Mouse (Mus musculus) midbrain, postnatal 0 days (tissue): ENCODE results near the gene Lrrk2. TPM values are rescaled to one million over a fixed set of nuclear protein-coding genes. Genes with fewer than 3 reads are reported as not detected.
A peak's percentile ranks its signal among the peaks of the same experiment; 100 is the strongest.

Experiments used
- ATAC-seq: fragments of 200-750 bp; cut with Nextera tagmentation; 2 replicates; pipeline ENCODE4 v1.8.0; 2017; ENCODE audit warnings: moderate number of reproducible peaks, mild to moderate bottlenecking, moderate TSS enrichment, moderate library complexity; ENCODE audit not compliant: low FRiP score
- DNase-seq: peaks from one replicate; pipeline ENCODE4 v3.0.0-alpha.2; 2015; ENCODE audit warnings: low spot score
- H3K27ac ChIP-seq: fragments of 300-500 bp; sonication (generic); 2 replicates; pipeline ENCODE4 v1.5.1; 2014; ENCODE audit warnings: low read depth, mild to moderate bottlenecking, low read length, mixed read lengths
- H3K27me3 ChIP-seq: fragments of 300-500 bp; sonication (generic); 2 replicates; pipeline ENCODE4 v1.6.1; 2014; ENCODE audit warnings: low read length, control low read depth, mixed read lengths; ENCODE audit not compliant: insufficient read depth
- H3K36me3 ChIP-seq: fragments of 300-500 bp; sonication (generic); 2 replicates; pipeline ENCODE4 v1.6.1; 2014; ENCODE audit warnings: low read length, control low read depth, mixed read lengths; ENCODE audit not compliant: insufficient read depth
- H3K4me1 ChIP-seq: fragments of 300-500 bp; sonication (generic); 2 replicates; pipeline ENCODE4 v1.6.1; 2014; ENCODE audit warnings: mild to moderate bottlenecking, control low read depth, antibody characterized with exemption, low read length, mixed read lengths; ENCODE audit not compliant: insufficient read depth
- H3K4me2 ChIP-seq: fragments of 300-500 bp; sonication (generic); 2 replicates; pipeline ENCODE4 v1.6.1; 2014; ENCODE audit warnings: low read depth, mild to moderate bottlenecking, low read length, mixed read lengths; ENCODE audit not compliant: poor library complexity, severe bottlenecking
- H3K4me3 ChIP-seq: fragments of 300-500 bp; sonication (generic); 2 replicates; pipeline ENCODE4 v1.5.1; 2014; ENCODE audit warnings: low read depth, mild to moderate bottlenecking, low read length, moderate library complexity
- H3K9ac ChIP-seq: fragments of 300-500 bp; sonication (generic); replicated peaks from 2 replicates; pipeline ENCODE4 v1.6.1; 2014; ENCODE audit warnings: mild to moderate bottlenecking, low read length, moderate library complexity, mixed read lengths; ENCODE audit not compliant: poor library complexity, severe bottlenecking
- H3K9me3 ChIP-seq: fragments of 300-500 bp; sonication (generic); 2 replicates; pipeline ENCODE4 v1.6.1; 2016; ENCODE audit warnings: low read length, control low read depth
- CTCF ChIP-seq: IDR thresholded peaks from 2 replicates; pipeline ENCODE4 v1.5.1; 2016; ENCODE audit warnings: antibody characterized with exemption, mild to moderate bottlenecking
- WGBS: fragments of 180-500 bp; shearing (Covaris S2); extraction: QIAGEN DNeasy Blood & Tissue Kit; methylation state at CpG from one replicate; pipeline ENCODE4 v1.1.7; 2014; 5-methylcytosine and 5-hydroxymethylcytosine counted together
- polyA plus RNA-seq: library from polyadenylated mRNA; unstranded; fragments of >200 nt; fragmentation: Nextera tagmentation; extraction: Ambion mirVana; gene quantifications from 2 replicates; pipeline ENCODE4 v1.2.1, GENCODE M21; 2015
- total RNA-seq: library from RNA; depleted of rRNA; stranded (reverse); fragments of >200 nt; gene quantifications from 2 replicates; pipeline ENCODE4 v1.2.3, GENCODE M21; 2014

Gene Lrrk2
- total and polyA plus RNA-seq, 2 experiments from 2014 or later = 1.1 to 4.2 TPM

DNA sequence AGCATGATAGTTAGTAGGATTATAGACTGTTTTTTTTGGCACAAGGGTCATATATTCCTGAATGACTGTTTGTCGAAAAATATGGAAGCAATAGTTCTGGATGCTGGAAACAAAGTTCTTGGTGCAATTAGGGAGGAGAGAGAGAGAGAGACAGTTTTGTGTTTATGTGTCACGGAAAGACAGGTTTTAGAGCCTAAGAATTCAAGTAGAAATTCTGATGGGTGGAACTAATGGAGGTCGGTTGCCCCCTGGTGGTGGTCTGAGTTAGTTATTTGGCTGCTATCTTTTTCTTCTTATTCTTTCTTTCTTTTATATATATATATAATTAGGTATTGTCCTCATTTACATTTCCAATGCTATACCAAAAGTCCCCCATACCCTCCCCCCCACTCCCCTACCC lies 81.6 kb downstream of the Lrrk2 start:
- WGBS = 19% methylated on average over 3 of the region's 3 CpGs
- ATAC-seq (no peak), DNase-seq (peak; percentile 83)
- Histone ChIP-seq H3K4me2 (no peak overlapping the region), H3K9ac (no peak overlapping the region), H3K4me1 (no peaks in the 10 kb centered on the region), H3K4me3 (no peak overlapping the region), H3K36me3 (no peaks in the 10 kb centered on the region), H3K9me3 (no peaks in the 10 kb centered on the region), H3K27me3 (no peaks in the 10 kb centered on the region), H3K27ac (no peak overlapping the region)
- peak; percentile 76 for TF ChIP-seq CTCF

DNA sequence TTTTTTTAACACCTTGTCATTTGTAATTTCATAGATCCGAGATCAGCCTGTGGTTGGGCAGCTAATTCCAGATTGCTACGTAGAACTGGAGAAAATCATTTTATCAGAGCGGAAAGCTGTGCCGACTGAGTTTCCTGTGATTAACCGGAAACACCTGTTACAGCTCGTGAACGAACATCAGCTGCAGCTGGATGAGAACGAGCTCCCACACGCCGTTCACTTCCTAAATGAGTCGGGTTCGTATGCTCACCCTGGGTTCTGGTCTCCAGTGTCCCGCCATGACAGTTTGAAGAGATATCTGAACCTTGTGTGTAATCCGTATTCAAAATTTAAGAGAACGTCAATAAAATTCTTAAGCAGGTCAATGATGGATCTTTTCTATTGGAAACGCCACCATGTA lies 82.8 kb downstream of the Lrrk2 start:
- DNase-seq (no peak), ATAC-seq (no peak)
- WGBS = 84% methylated on average over 16 of the region's 16 CpGs
- no peak overlapping the region for H3K4me3 ChIP-seq
- H3K36me3 ChIP-seq = no peaks in the 10 kb centered on the region
- H3K9ac ChIP-seq = no peak overlapping the region
- no peaks in the 10 kb centered on the region for H3K9me3 ChIP-seq
- no peak overlapping the region for H3K4me2 ChIP-seq
- no peak overlapping the region for H3K27ac ChIP-seq
- no peak for TF ChIP-seq CTCF
- H3K27me3 ChIP-seq = no peaks in the 10 kb centered on the region
- H3K4me1 ChIP-seq = no peaks in the 10 kb centered on the region

DNA sequence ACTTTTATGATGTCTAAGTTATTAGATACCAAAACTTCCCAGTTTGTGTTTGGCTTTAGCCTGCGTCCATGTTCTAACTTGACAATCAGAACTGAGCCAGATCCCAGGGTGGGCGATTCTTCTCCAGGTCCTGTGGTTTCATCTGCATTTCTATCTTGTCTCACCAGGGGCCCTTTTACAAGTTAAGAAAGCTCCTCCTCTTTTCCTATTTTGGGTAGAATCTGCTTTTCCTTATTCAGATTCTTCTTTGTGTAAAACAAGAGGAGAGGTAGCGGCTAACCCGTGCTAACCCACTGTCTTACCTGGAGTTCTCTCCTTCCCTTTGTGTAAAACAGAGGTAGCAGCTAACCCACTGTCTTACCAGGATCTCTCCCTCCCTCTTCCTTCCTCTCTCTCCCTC lies 99.1 kb downstream of the Lrrk2 start:
- no peak overlapping the region for H3K27ac ChIP-seq

DNA sequence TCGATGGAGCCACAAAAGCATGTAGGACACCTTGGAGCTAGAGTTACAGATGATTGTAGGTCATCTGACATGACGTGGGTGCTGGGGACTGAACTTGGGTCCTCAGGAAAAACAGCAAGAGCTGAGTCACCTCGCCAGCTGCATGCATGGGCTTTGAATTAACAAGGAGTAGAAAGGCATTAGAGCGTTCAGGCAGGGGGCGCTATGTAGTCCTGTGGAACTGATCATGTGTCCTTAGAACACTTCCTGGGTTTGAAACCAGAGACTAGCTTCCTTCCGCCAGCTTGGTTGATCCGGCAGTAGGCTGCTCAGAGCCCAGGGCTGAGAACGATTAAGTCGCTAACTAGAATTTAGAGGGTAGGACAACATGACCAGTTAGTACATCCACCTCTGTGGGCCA lies 106.2 kb downstream of the Lrrk2 start:
- no peak overlapping the region for H3K27ac ChIP-seq
- H3K4me3 ChIP-seq = no peak overlapping the region
- no peak for DNase-seq
- H3K4me2 ChIP-seq = no peak overlapping the region
- TF ChIP-seq CTCF = no peak
- H3K36me3 ChIP-seq = no peaks in the 10 kb centered on the region
- H3K9ac ChIP-seq = no peak overlapping the region
- ATAC-seq = no peak
- WGBS = 91% methylated on average over 9 of the region's 9 CpGs
- no peaks in the 10 kb centered on the region for H3K9me3 ChIP-seq
- H3K27me3 ChIP-seq = no peaks in the 10 kb centered on the region
- no peaks in the 10 kb centered on the region for H3K4me1 ChIP-seq

More for the DNA sequence above, 99.1 kb downstream of the Lrrk2 start:
- 53% methylated on average over 4 of the region's 4 CpGs for whole genome bisulfite sequencing
- H3K4me3 ChIP-seq = no peak overlapping the region
- no peak for TF ChIP-seq CTCF
- no peak for DNase-seq
- H3K9me3 ChIP-seq = no peaks in the 10 kb centered on the region
- no peaks in the 10 kb centered on the region for H3K4me1 ChIP-seq
- H3K9ac ChIP-seq = no peak overlapping the region
- ATAC-seq = no peak
- H3K4me2 ChIP-seq = no peak overlapping the region
- no peaks in the 10 kb centered on the region for H3K36me3 ChIP-seq
- no peaks in the 10 kb centered on the region for H3K27me3 ChIP-seq

DNA sequence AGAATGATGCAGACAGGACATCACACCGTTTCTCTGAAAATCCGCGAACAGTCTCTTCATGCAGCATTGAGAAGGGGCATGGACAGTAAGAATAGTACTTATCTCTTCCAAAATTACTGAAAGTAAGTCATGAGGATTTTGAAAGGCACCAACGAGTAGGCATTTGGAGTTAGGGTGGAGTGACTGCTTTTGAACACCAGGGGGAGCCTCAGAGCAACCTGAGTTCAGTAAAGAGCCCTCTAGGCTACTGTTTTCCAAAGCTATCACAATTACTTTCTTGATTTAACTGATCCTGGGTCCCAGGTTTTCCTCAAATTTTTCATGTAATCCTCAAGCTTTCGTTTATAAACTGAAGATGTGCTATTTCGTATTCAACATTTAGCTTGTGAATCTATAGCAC lies 108.2 kb downstream of the Lrrk2 start:
- Histone ChIP-seq H3K4me1 (no peaks in the 10 kb centered on the region), H3K9ac (no peak overlapping the region), H3K4me3 (no peak overlapping the region), H3K27me3 (no peaks in the 10 kb centered on the region), H3K9me3 (no peaks in the 10 kb centered on the region), H3K36me3 (no peaks in the 10 kb centered on the region), H3K4me2 (no peak overlapping the region), H3K27ac (no peak overlapping the region)
- DNase-seq (peak; percentile 66), ATAC-seq (no peak)
- peak; percentile 90 for TF ChIP-seq CTCF
- WGBS = 31% methylated on average over 6 of the region's 6 CpGs

DNA sequence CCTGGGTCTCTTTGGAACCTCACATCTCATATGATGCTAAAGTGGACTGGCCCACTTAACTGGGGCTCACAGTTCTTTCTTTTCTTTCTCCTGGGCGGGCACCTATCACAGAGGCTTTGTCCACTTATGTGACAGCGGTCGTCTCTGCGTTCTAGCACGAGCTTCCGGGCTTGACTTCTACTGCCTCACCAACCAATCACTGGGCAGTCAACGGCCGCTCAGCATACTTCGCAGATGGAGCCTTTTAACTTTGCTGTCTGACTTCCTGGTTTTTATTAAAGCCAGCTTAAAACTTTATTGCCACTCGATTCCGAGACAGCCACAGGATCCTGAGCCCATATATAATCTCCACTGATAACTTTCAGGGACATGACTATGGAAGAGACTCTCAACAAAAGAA lies 115.4 kb downstream of the Lrrk2 start:
- Histone ChIP-seq H3K27me3 (no peaks in the 10 kb centered on the region), H3K9me3 (no peaks in the 10 kb centered on the region), H3K4me1 (no peaks in the 10 kb centered on the region), H3K4me3 (no peak overlapping the region), H3K27ac (no peak overlapping the region), H3K9ac (no peak overlapping the region), H3K4me2 (no peak overlapping the region), H3K36me3 (no peaks in the 10 kb centered on the region)
- ATAC-seq (no peak), DNase-seq (no peak)
- no peak for TF ChIP-seq CTCF
- 93% methylated on average over 11 of the region's 11 CpGs for WGBS
